Mouse (Mus musculus): ENCODE results near the gene Slc27a5. TPM values are rescaled to one million over a fixed set of nuclear protein-coding genes. Genes with fewer than 3 reads are reported as not detected.
A peak's percentile ranks its signal among the peaks of the same experiment; 100 is the strongest.

Gene Slc27a5
- polyA plus RNA-seq, 1 experiment: 0.05 TPM

DNA sequence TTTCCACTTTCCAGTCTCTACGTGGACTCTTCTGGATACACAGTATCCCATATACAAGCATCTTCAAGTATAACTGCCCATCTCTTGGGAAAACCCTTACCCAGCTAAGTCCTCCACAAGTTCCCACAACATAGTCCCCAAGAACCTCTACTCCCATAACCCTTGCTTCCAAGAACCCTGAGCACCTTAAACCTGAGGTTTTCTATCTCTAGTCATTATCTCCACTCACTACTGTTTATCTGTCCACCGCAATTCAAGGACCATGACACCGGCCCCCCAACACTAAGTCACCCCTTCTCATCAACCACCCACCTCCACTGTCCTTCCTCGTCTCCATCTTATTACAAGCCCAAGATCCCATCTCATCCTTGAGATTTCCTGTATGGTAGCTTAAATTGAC, 38.8 kb upstream of the Slc27a5 start:
- peaks cover 34% of the 10 kb centered on the region for H3K36me3 ChIP-seq (ENCODE audit: control insufficient read depth, insufficient read depth)
- peak overlapping the region; percentile 74 for H3K4me3 ChIP-seq (ENCODE audit: insufficient read depth, poor library complexity, severe bottlenecking)
- TF ChIP-seq MYOD1 (IDR thresholded peaks at IDR 0.05; ENCODE audit: control insufficient read depth, insufficient read length, low read depth) (no peak), FOSL1 (IDR thresholded peaks at IDR 0.05; ENCODE audit: insufficient read depth, low read length, poor library complexity, severe bottlenecking) (no peak), MYOG (IDR thresholded peaks at IDR 0.05; ENCODE audit: control insufficient read depth, extremely low read depth, insufficient read length) (no peak), USF1 (IDR thresholded peaks at IDR 0.05; ENCODE audit: low read depth) (no peak), CEBPB (IDR thresholded peaks at IDR 0.05; ENCODE audit: low read depth) (no peak), CTCF (IDR thresholded peaks at IDR 0.05; ENCODE audit: control insufficient read depth, insufficient read depth, insufficient read length) (no peak), MAX (IDR thresholded peaks at IDR 0.05) (no peak)

DNA sequence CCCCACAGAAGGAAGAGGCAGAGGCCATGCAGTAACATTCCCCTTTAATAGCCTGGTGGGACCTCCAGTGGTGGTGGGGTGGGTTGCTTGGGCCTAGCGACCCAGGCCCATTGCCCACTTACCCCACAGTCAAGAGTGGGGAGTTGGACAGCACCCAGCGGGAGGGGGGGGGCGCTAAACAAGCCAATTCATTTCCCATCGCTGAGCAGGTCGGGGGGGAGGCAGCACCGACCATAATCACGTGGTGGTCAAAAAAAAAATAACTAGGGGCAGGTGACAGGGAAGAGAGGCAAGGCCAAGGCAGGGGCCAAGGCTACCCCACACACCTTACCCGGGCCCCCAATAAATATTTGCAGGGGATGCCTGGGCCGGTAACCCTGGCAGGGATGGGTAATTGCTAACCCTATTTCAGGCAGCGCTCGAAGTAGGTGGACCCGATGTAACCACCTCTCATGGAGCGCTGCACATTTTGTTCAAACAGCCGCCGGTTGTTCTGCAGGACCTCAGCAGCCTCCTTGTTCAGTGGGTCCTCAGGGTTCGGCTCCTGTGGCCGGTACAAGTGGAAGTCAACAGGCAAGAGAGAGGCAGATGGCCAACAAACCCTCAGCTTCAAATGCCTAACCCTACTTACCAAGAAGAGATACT, 37.3 kb upstream of the Slc27a5 start:
- peaks cover 19% of the 10 kb centered on the region for H3K79me3 ChIP-seq (ENCODE audit: low read depth)
- H3ac ChIP-seq (ENCODE audit: control insufficient read depth, insufficient read length, low read depth): no peak overlapping the region
- H3K36me3 ChIP-seq (ENCODE audit: control insufficient read depth, insufficient read depth): peaks cover 48% of the 10 kb centered on the region
- H3K4me3 ChIP-seq (ENCODE audit: insufficient read depth, poor library complexity, severe bottlenecking): no peak overlapping the region
- no peak for TF ChIP-seq MAX (IDR thresholded peaks at IDR 0.05)
- TF ChIP-seq USF1 (IDR thresholded peaks at IDR 0.05; ENCODE audit: low read depth): no peak
- TF ChIP-seq CTCF (IDR thresholded peaks at IDR 0.05; ENCODE audit: control insufficient read depth, insufficient read depth, insufficient read length): no peak
- no peak for TF ChIP-seq FOSL1 (IDR thresholded peaks at IDR 0.05; ENCODE audit: insufficient read depth, low read length, poor library complexity, severe bottlenecking)
- no peak for TF ChIP-seq MYOD1 (IDR thresholded peaks at IDR 0.05; ENCODE audit: control insufficient read depth, insufficient read length, low read depth)
- no peak for TF ChIP-seq MYOG (IDR thresholded peaks at IDR 0.05; ENCODE audit: control insufficient read depth, extremely low read depth, insufficient read length)
- no peak for TF ChIP-seq CEBPB (IDR thresholded peaks at IDR 0.05; ENCODE audit: low read depth)
- no peaks in the 10 kb centered on the region for H3K27me3 ChIP-seq (ENCODE audit: control insufficient read depth, insufficient read depth, insufficient read length)
- peaks cover 32% of the 10 kb centered on the region for H3K79me2 ChIP-seq (ENCODE audit: control insufficient read depth, insufficient read depth)

More for the DNA sequence above, 38.8 kb upstream of the Slc27a5 start:
- H3ac ChIP-seq (ENCODE audit: control insufficient read depth, insufficient read length, low read depth): peak overlapping the region; percentile 98
- H3K27me3 ChIP-seq (ENCODE audit: control insufficient read depth, insufficient read depth, insufficient read length): no peaks in the 10 kb centered on the region
- peaks cover 18% of the 10 kb centered on the region for H3K79me3 ChIP-seq (ENCODE audit: low read depth)
- H3K79me2 ChIP-seq (ENCODE audit: control insufficient read depth, insufficient read depth): peaks cover 32% of the 10 kb centered on the region

DNA sequence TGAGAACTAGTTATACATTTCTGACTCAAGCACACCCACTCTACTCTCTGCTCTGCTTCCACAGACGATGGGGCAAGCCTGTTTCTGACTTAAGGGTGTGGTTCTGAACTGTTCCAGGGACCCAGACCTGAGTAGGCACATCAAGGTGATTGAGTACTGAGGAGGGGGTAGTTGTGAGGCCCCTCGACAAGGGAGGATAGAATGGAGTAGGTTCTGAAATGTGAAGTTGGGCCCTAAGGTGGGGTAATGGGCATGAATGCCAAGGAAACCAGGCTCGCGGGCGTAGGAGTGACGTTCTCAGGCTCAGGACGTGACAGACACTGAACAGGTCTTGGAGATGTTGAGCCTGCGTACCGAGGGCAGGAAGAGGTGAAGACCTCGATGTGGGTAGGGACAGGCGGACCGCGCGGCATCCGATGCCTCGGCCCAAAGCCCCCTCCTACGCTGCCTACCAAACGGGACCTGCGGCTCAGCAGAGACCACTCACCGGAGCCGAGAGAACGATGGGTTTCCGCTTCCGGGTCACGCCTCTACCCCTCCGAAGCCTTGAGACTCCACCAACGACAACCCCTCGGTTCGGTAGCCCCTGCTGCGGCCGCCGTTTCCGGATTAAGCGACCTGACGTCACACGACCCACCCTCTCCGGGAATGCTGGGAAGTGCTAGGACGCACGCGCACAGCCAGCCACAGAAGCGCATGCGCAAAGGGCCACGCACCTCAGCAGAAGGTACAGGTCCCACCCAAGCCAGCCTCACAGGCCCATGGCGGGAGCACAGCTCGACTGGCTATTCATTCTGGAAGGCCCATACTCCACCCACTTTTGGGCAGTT, 36.4 kb upstream of the Slc27a5 start, which contains the start of gene Chmp2a:
Gene Chmp2a (minus strand): TSS at position 660 of the 830 bp plus-strand sequence.
- Histone ChIP-seq H3ac (ENCODE audit: control insufficient read depth, insufficient read length, low read depth) (peak within 1 kb of the TSS; percentile 56), H3K4me3 (ENCODE audit: insufficient read depth, poor library complexity, severe bottlenecking) (peak within 1 kb of the TSS; percentile 46), H3K79me2 (ENCODE audit: control insufficient read depth, insufficient read depth) (peaks cover 34% of the 10 kb centered on the region), H3K36me3 (ENCODE audit: control insufficient read depth, insufficient read depth) (peaks cover 57% of the 10 kb centered on the region), H3K79me3 (ENCODE audit: low read depth) (peaks cover 19% of the 10 kb centered on the region), H3K27me3 (ENCODE audit: control insufficient read depth, insufficient read depth, insufficient read length) (no peaks in the 10 kb centered on the region)
- TF ChIP-seq MAX (IDR thresholded peaks at IDR 0.05): peak; percentile 45
- TF ChIP-seq CEBPB (IDR thresholded peaks at IDR 0.05; ENCODE audit: low read depth): no peak
- TF ChIP-seq FOSL1 (IDR thresholded peaks at IDR 0.05; ENCODE audit: insufficient read depth, low read length, poor library complexity, severe bottlenecking): no peak
- no peak for TF ChIP-seq CTCF (IDR thresholded peaks at IDR 0.05; ENCODE audit: control insufficient read depth, insufficient read depth, insufficient read length)
- TF ChIP-seq MYOG (IDR thresholded peaks at IDR 0.05; ENCODE audit: control insufficient read depth, extremely low read depth, insufficient read length): no peak

GRCm38 (mm10) chr7:13033451-13034147, 35.6 kb upstream of the Slc27a5 start:
- Histone ChIP-seq H3K79me2 (ENCODE audit: control insufficient read depth, insufficient read depth) (peaks cover 34% of the 10 kb centered on the region), H3K27me3 (ENCODE audit: control insufficient read depth, insufficient read depth, insufficient read length) (no peaks in the 10 kb centered on the region), H3K79me3 (ENCODE audit: low read depth) (peaks cover 22% of the 10 kb centered on the region), H3K36me3 (ENCODE audit: control insufficient read depth, insufficient read depth) (peaks cover 65% of the 10 kb centered on the region), H3K4me3 (ENCODE audit: insufficient read depth, poor library complexity, severe bottlenecking) (peak overlapping the region; percentile 46), H3ac (ENCODE audit: control insufficient read depth, insufficient read length, low read depth) (peak overlapping the region; percentile 56)
- TF ChIP-seq CTCF (IDR thresholded peaks at IDR 0.05; ENCODE audit: control insufficient read depth, insufficient read depth, insufficient read length) (no peak), USF1 (IDR thresholded peaks at IDR 0.05; ENCODE audit: low read depth) (no peak), MYOG (IDR thresholded peaks at IDR 0.05; ENCODE audit: control insufficient read depth, extremely low read depth, insufficient read length) (no peak), MAX (IDR thresholded peaks at IDR 0.05) (no peak), CEBPB (IDR thresholded peaks at IDR 0.05; ENCODE audit: low read depth) (no peak), MYOD1 (IDR thresholded peaks at IDR 0.05; ENCODE audit: control insufficient read depth, insufficient read length, low read depth) (no peak), FOSL1 (IDR thresholded peaks at IDR 0.05; ENCODE audit: insufficient read depth, low read length, poor library complexity, severe bottlenecking) (no peak)

GRCm38 (mm10) chr7:13032541-13032940, 34.5 kb upstream of the Slc27a5 start:
- H3K79me2 ChIP-seq (ENCODE audit: control insufficient read depth, insufficient read depth): peaks cover 43% of the 10 kb centered on the region
- H3ac ChIP-seq (ENCODE audit: control insufficient read depth, insufficient read length, low read depth): no peak overlapping the region
- no peaks in the 10 kb centered on the region for H3K27me3 ChIP-seq (ENCODE audit: control insufficient read depth, insufficient read depth, insufficient read length)
- peaks cover 27% of the 10 kb centered on the region for H3K79me3 ChIP-seq (ENCODE audit: low read depth)
- no peak overlapping the region for H3K4me3 ChIP-seq (ENCODE audit: insufficient read depth, poor library complexity, severe bottlenecking)
- H3K36me3 ChIP-seq (ENCODE audit: control insufficient read depth, insufficient read depth): peaks cover 76% of the 10 kb centered on the region
- no peak for TF ChIP-seq CEBPB (IDR thresholded peaks at IDR 0.05; ENCODE audit: low read depth)
- TF ChIP-seq MAX (IDR thresholded peaks at IDR 0.05): no peak
- no peak for TF ChIP-seq USF1 (IDR thresholded peaks at IDR 0.05; ENCODE audit: low read depth)
- TF ChIP-seq CTCF (IDR thresholded peaks at IDR 0.05; ENCODE audit: control insufficient read depth, insufficient read depth, insufficient read length): no peak
- no peak for TF ChIP-seq MYOG (IDR thresholded peaks at IDR 0.05; ENCODE audit: control insufficient read depth, extremely low read depth, insufficient read length)
- no peak for TF ChIP-seq FOSL1 (IDR thresholded peaks at IDR 0.05; ENCODE audit: insufficient read depth, low read length, poor library complexity, severe bottlenecking)
- no peak for TF ChIP-seq MYOD1 (IDR thresholded peaks at IDR 0.05; ENCODE audit: control insufficient read depth, insufficient read length, low read depth)

Data from C2C12 (cell line).